Mouse (Mus musculus): ENCODE data around the gene March9.

GRCm38 (mm10) chr10:127017071-127017470 is 42.9 kb downstream of the March9 start:
- TF ChIP-seq CTCF (conservative IDR thresholded peaks at IDR 0.05; ENCODE audit: low read length), result no peak
- TF ChIP-seq POU5F1 (IDR thresholded peaks at IDR 0.05; ENCODE audit: borderline replicate concordance, low read length), result no peak
- TF ChIP-seq NANOG (IDR thresholded peaks at IDR 0.05; ENCODE audit: borderline replicate concordance, low read length), result no peak

Measured in E14TG2a.4 (cell line).